Mouse (Mus musculus) heart, postnatal 0 days (tissue): ENCODE data around the gene Dnah7b. TPM values are rescaled to one million over a fixed set of nuclear protein-coding genes. Genes with fewer than 3 reads are reported as not detected.
"Not testable (repeated sequence)": the region's sequence is repeated elsewhere in the genome, so short reads cannot be mapped to it uniquely, and the experiment has no call there.

ENCODE experiments used
- ATAC-seq: fragments of 200-750 bp; cut with Nextera tagmentation; 2 replicates; pipeline ENCODE4 v1.8.0; 2017; ENCODE audit warnings: low read depth, moderate number of reproducible peaks, moderate library complexity; ENCODE audit not compliant: insufficient read depth
- DNase-seq: peaks from one replicate; pipeline ENCODE4 v3.0.0-alpha.2; 2016; ENCODE audit warnings: low spot score
- H3K27ac ChIP-seq: fragments of 300-500 bp; sonication (generic); 2 replicates; pipeline ENCODE4 v1.5.1; 2014; ENCODE audit warnings: low read depth, mild to moderate bottlenecking
- H3K27me3 ChIP-seq: fragments of 300-500 bp; sonication (generic); 2 replicates; pipeline ENCODE4 v1.6.1; 2014; ENCODE audit warnings: low read length, mixed read lengths; ENCODE audit not compliant: control insufficient read depth, insufficient read depth
- H3K36me3 ChIP-seq: fragments of 300-500 bp; sonication (generic); replicated peaks from 2 replicates; pipeline ENCODE4 v1.6.1; 2014; ENCODE audit warnings: low read length, mixed read lengths; ENCODE audit not compliant: control insufficient read depth, insufficient read depth
- H3K4me1 ChIP-seq: fragments of 300-500 bp; sonication (generic); 2 replicates; pipeline ENCODE4 v1.6.1; 2014; ENCODE audit warnings: antibody characterized with exemption; ENCODE audit not compliant: control insufficient read depth, insufficient read depth
- H3K4me2 ChIP-seq: fragments of 300-500 bp; sonication (generic); 2 replicates; pipeline ENCODE4 v1.6.1; 2014; ENCODE audit warnings: low read depth, mild to moderate bottlenecking, low read length, moderate library complexity
- H3K4me3 ChIP-seq: fragments of 300-500 bp; sonication (generic); 2 replicates; pipeline ENCODE4 v1.5.1; 2014; ENCODE audit warnings: low read depth, low read length
- H3K9ac ChIP-seq: fragments of 300-500 bp; sonication (generic); replicated peaks from 2 replicates; pipeline ENCODE4 v1.6.1; 2014; ENCODE audit warnings: low read depth, low read length, mixed read lengths
- H3K9me3 ChIP-seq: fragments of 300-500 bp; sonication (generic); replicated peaks from 2 replicates; pipeline ENCODE4 v1.6.1; 2016; ENCODE audit warnings: low read length; ENCODE audit not compliant: control insufficient read depth
- CTCF ChIP-seq: IDR thresholded peaks from 2 replicates; pipeline ENCODE4 v1.5.1; 2016; ENCODE audit warnings: antibody characterized with exemption, control low read depth, low read depth
- EP300 ChIP-seq: IDR thresholded peaks from 2 replicates; pipeline ENCODE4 v1.6.1; 2016; ENCODE audit warnings: antibody characterized with exemption, low read depth
- WGBS: fragments of 180-500 bp; shearing (Covaris S2); extraction: QIAGEN DNeasy Blood & Tissue Kit; methylation state at CpG from one replicate; pipeline ENCODE4 v1.1.7; 2014; 5-methylcytosine and 5-hydroxymethylcytosine counted together
- polyA plus RNA-seq: library from polyadenylated mRNA; unstranded; fragments of >200 nt; fragmentation: Nextera tagmentation; extraction: Ambion mirVana; gene quantifications from 2 replicates; pipeline ENCODE4 v1.2.1, GENCODE M21; 2015
- total RNA-seq: library from RNA; depleted of rRNA; stranded (reverse); fragments of >200 nt; gene quantifications from 2 replicates; pipeline ENCODE4 v1.2.3, GENCODE M21; 2014; ENCODE audit warnings: low replicate concordance

Dnah7b gene
- total and polyA plus RNA-seq, 2 experiments from 2014 or later = 0.52 to 2.4 TPM

- TF ChIP-seq CTCF = no peak
- TF ChIP-seq EP300 = no peak
Observed at GRCm38 (mm10) chr1:46271927-46272326, 205.8 kb downstream of the Dnah7b start.

DNA sequence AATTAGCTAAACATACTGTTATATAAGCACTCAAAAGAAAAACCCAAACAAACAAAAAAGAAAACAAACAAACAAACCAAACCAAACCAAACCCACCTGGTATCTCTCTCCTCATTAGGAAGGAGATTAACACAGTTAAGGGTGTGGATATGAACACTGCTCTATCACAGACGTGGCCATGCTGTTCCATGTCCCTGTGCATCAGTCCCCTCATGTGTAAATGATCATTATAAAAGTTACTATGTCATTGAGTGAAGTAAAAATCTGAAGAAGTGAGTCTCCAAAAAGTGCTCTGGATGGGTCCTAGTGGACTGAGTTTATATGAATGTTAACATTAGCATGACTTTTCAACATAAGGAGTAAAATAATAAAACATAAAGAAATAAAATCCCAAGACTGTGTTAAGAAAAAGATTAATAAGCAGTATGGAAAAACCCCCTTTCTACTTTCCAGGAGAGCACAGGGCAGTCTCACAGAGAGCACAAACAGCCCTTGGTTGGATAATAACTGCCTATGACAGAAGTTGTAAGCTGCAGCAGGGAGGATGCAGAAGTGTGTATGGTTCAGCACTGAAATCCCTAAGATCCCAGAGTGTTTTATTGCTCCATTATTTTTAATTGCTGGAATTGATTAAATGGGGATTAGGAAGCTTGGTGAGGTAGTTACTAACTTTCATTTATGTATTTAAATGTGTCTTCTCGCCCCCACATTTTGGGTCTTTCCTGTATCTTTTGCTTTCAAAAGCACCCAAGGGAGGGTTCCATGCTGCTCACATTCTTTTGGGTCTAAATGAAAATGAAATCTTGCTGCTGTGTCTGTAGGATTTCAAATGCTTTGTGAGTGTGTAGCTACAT is 212.2 kb downstream of the Dnah7b start:
- not testable (repeated sequence) for ATAC-seq
- 74% methylated on average over 2 of the region's 2 CpGs for WGBS

More at GRCm38 (mm10) chr1:46271927-46272326, 205.8 kb downstream of the Dnah7b start:
- no peak overlapping the region for H3K27ac ChIP-seq
- H3K27me3 ChIP-seq = no peaks in the 10 kb centered on the region
- H3K36me3 ChIP-seq = no peaks in the 10 kb centered on the region
- WGBS = 68% methylated on average over 12 of the region's 12 CpGs
- no peak overlapping the region for H3K9ac ChIP-seq
- no peaks in the 10 kb centered on the region for H3K4me1 ChIP-seq
- no peaks in the 10 kb centered on the region for H3K9me3 ChIP-seq
- ATAC-seq (no peak), DNase-seq (no peak)
- H3K4me2 ChIP-seq = no peak overlapping the region
- no peak overlapping the region for H3K4me3 ChIP-seq

GRCm38 (mm10) chr1:46278911-46279565 is 212.9 kb downstream of the Dnah7b start:
- not testable (repeated sequence) for H3K9ac ChIP-seq, DNase-seq, H3K27ac ChIP-seq, H3K27me3 ChIP-seq, H3K4me3 ChIP-seq, ATAC-seq, H3K36me3 ChIP-seq, H3K4me1 ChIP-seq, H3K9me3 ChIP-seq, H3K4me2 ChIP-seq
- WGBS = 75% methylated on average over 1 of the region's 1 CpGs

More for the DNA sequence above, 212.2 kb downstream of the Dnah7b start:
- H3K4me1 ChIP-seq, H3K27me3 ChIP-seq, H3K9ac ChIP-seq, H3K36me3 ChIP-seq, H3K4me2 ChIP-seq, H3K4me3 ChIP-seq, DNase-seq, H3K27ac ChIP-seq, H3K9me3 ChIP-seq: not testable (repeated sequence)

DNA sequence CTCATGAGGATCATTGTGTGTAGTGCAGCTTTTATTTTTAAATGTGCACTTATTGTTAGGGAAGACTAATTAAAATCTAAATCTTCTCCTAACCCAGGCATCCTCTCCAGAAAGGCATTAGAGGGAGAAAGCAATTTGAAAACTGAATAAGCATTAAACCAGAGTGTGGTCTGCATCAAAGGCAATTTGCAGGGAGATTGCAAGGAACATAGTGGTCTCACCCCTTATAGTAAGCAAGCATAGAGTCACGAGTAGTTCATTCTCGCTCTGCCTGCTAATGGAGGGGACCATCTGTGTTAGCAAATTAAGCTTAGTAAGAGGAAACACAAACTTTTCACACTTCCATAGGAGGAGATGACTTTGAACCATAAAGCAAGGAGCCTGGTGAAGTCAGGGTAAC is 228.3 kb downstream of the Dnah7b start:
- H3K27me3 ChIP-seq, ATAC-seq, H3K9ac ChIP-seq, H3K27ac ChIP-seq, DNase-seq, H3K9me3 ChIP-seq, H3K36me3 ChIP-seq, H3K4me1 ChIP-seq, H3K4me3 ChIP-seq, H3K4me2 ChIP-seq: not testable (repeated sequence)
- WGBS = 73% methylated on average over 2 of the region's 2 CpGs

DNA sequence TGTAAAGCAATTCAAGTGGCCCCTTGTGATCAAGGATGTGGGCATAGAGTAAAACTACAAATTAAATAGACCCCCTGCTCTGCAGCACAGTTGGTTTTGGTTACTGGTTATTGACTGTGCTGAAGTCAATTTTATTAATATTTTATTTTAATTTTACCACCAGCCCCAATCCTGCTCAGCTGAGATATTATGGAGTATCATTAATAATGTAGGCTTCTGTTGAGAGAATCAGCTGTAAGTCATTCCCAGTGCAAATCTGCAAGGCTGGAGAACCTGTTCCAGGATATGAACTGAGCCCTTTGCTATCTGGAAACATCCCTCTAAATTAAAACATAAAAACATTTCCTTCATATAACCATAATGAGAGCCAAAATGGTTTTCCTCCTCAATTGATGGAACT is 259.8 kb downstream of the Dnah7b start:
- not testable (repeated sequence) for H3K36me3 ChIP-seq, DNase-seq, H3K27me3 ChIP-seq, H3K4me1 ChIP-seq, H3K9ac ChIP-seq, H3K9me3 ChIP-seq, H3K4me2 ChIP-seq, H3K4me3 ChIP-seq, ATAC-seq, H3K27ac ChIP-seq

- H3K27me3 ChIP-seq, H3K4me1 ChIP-seq, H3K4me2 ChIP-seq, DNase-seq, H3K36me3 ChIP-seq, H3K27ac ChIP-seq, H3K9ac ChIP-seq, ATAC-seq, H3K9me3 ChIP-seq, H3K4me3 ChIP-seq: not testable (repeated sequence)
- WGBS = 74% methylated on average over 3 of the region's 3 CpGs
Observed at GRCm38 (mm10) chr1:46345301-46345700, 279.2 kb downstream of the Dnah7b start.

- not testable (repeated sequence) for ATAC-seq, DNase-seq, H3K27ac ChIP-seq, H3K4me1 ChIP-seq, H3K9me3 ChIP-seq, H3K9ac ChIP-seq, H3K36me3 ChIP-seq, H3K4me2 ChIP-seq, H3K27me3 ChIP-seq, H3K4me3 ChIP-seq
- 80% methylated on average over 3 of the region's 3 CpGs for WGBS
Observed at GRCm38 (mm10) chr1:46380641-46381040, 314.5 kb downstream of the Dnah7b start.

- H3K27me3 ChIP-seq, ATAC-seq, H3K4me1 ChIP-seq, H3K9ac ChIP-seq, H3K4me3 ChIP-seq, H3K27ac ChIP-seq, H3K4me2 ChIP-seq, DNase-seq, H3K9me3 ChIP-seq, H3K36me3 ChIP-seq: not testable (repeated sequence)
- WGBS = 60% methylated on average over 3 of the region's 4 CpGs
Observed at GRCm38 (mm10) chr1:46394681-46395297, 328.7 kb downstream of the Dnah7b start.
